17 mouse cellular contexts compared by ENCODE assay signal in genomic region chr9:49816115-49816650, GRCm38 (mm10). TPM values are rescaled to one million over a fixed set of nuclear protein-coding genes. Genes with fewer than 3 reads are reported as not detected.
DNase-seq lines count a peak whose midpoint lies in the region; ATAC-seq and TF ChIP-seq lines count a peak whose summit lies in the region.
"Had no signal": no experiment of that assay in that cellular context is flagged by ENCODE, and none has a peak within 500 bp of the region (broad histone marks: within the 10 kb centered on the region; RNA-seq: fewer than 3 reads in every experiment).

No protein-coding gene starts in this region.

- peak; percentile 28 for DNase-seq in embryo, embryonic 10.5 days (ENCODE audit: low spot score)
- no peak for DNase-seq in embryo, embryonic 10 days (ENCODE audit: low spot score)
- peak; percentile 6 for DNase-seq in hindbrain, embryonic 10.5 days (ENCODE audit: low spot score)
- DNase-seq in hindbrain, postnatal 0 days (ENCODE audit: low spot score), result no peak
- peak; percentile 93 for DNase-seq in 3T3-L1 (ENCODE audit: low read depth, low spot score)
- DNase-seq in fibroblast of lung, adult 2 months (ENCODE audit: low read depth), result peak; percentile 46
- DNase-seq in MN1 (ENCODE audit: low spot score), result no peak
- no peak for DNase-seq in gastrocnemius, postnatal 14 days
- DNase-seq: adrenal gland, adult 2 months; cerebellum, postnatal 25 days; right cerebral cortex, adult 18-20 months; thymus, postnatal 36 days had no signal

- no peaks in the 10 kb centered on the region for H3K27me3 ChIP-seq in hindbrain, embryonic 10.5 days (ENCODE audit: insufficient read depth, poor library complexity, severe bottlenecking)
- H3K27me3 ChIP-seq in hindbrain, postnatal 0 days (ENCODE audit: insufficient read depth, low read length), result no peaks in the 10 kb centered on the region
- H3K27me3 ChIP-seq: lung, embryonic 15.5 days; neural tube, embryonic 12.5 days had no signal

- no peaks in the 10 kb centered on the region for H3K9me3 ChIP-seq in hindbrain, embryonic 10.5 days
- H3K9me3 ChIP-seq in hindbrain, postnatal 0 days (ENCODE audit: low read length), result no peaks in the 10 kb centered on the region
- H3K9me3 ChIP-seq: lung, embryonic 15.5 days; neural tube, embryonic 12.5 days had no signal

- no peaks in the 10 kb centered on the region; the same call in 1 of the 2 replicates for H3K4me1 ChIP-seq in hindbrain, embryonic 10.5 days (replicated peaks)
- H3K4me1 ChIP-seq in hindbrain, postnatal 0 days (ENCODE audit: insufficient read depth, low read length), result no peaks in the 10 kb centered on the region
- H3K4me1 ChIP-seq: lung, embryonic 15.5 days; neural tube, embryonic 12.5 days had no signal

- H3K4me3 ChIP-seq in hindbrain, embryonic 10.5 days, result no peak overlapping the region
- H3K4me3 ChIP-seq in hindbrain, postnatal 0 days (ENCODE audit: low read length), result no peak overlapping the region
- H3K4me3 ChIP-seq: lung, embryonic 15.5 days; neural tube, embryonic 12.5 days had no signal

- H3K9ac ChIP-seq in hindbrain, postnatal 0 days (replicated peaks; ENCODE audit: low read length), result no peak overlapping the region
- H3K9ac ChIP-seq: lung, embryonic 15.5 days; neural tube, embryonic 12.5 days had no signal

- no peaks in the 10 kb centered on the region for H3K36me3 ChIP-seq in hindbrain, embryonic 10.5 days
- no peaks in the 10 kb centered on the region for H3K36me3 ChIP-seq in hindbrain, postnatal 0 days (ENCODE audit: insufficient read depth, low read length)
- H3K36me3 ChIP-seq: G1E; lung, embryonic 15.5 days; neural tube, embryonic 12.5 days had no signal

- WGBS in hindbrain, embryonic 10.5 days, result 76% methylated on average over 10 of the region's 10 CpGs
- 64% methylated on average over 10 of the region's 10 CpGs for WGBS in hindbrain, postnatal 0 days

- no peak for TF ChIP-seq CTCF in hindbrain, postnatal 0 days (IDR thresholded peaks at IDR 0.05; ENCODE audit: low read depth)

- ATAC-seq in hindbrain, postnatal 0 days, result no peak
- ATAC-seq: hindbrain, embryonic 16.5 days had no signal

- H3K4me2 ChIP-seq in hindbrain, postnatal 0 days (ENCODE audit: low read depth, low read length), result no peak overlapping the region
- H3K4me2 ChIP-seq: lung, embryonic 15.5 days; midbrain, embryonic 11.5 days; neural tube, embryonic 12.5 days had no signal

- intact Hi-C loops in gastrocnemius, postnatal 14 days (cut with DNase I; ENCODE audit: low total_unique reads), result no loop called here

- no peak overlapping the region for H3K27ac ChIP-seq in hindbrain, embryonic 10.5 days
- H3K27ac ChIP-seq in hindbrain, postnatal 0 days, result no peak overlapping the region
- H3K27ac ChIP-seq: lung, embryonic 15.5 days; neural tube, embryonic 12.5 days had no signal

RNA-seq across cellular contexts. Expression of gene Ncam1, which starts 17.5 kb away (rescaled TPM):
- polyA plus RNA-seq in hindbrain, embryonic 10.5 days (2016; fragmentation: Nextera tagmentation; extraction: Ambion mirVana), result 56.3 and 126 TPM in 2 replicates
- 411 and 489 TPM in 2 replicates for total RNA-seq in hindbrain, postnatal 0 days (2014; rRNA removed)
- 388 and 414 TPM in 2 replicates for polyA plus RNA-seq in hindbrain, postnatal 0 days (2015; fragmentation: Nextera tagmentation; extraction: Ambion mirVana)
- total RNA-seq in gastrocnemius, postnatal 14 days (2021), result 10 to 100 TPM; 36.8 to 51.7 TPM
- polyA plus RNA-seq: G1E had no signal

Comparison
In these comparisons a context has a peak if more than half of its experiments do, and no peak if none do; other contexts are left out.
1. DNase-seq: peak in embryo, embryonic 10.5 days (single experiment), hindbrain, embryonic 10.5 days (single experiment), 3T3-L1 (single experiment) and fibroblast of lung, adult 2 months (single experiment); none in embryo, embryonic 10 days (single experiment), hindbrain, postnatal 0 days (single experiment), MN1 (single experiment) and gastrocnemius, postnatal 14 days (single experiment).